In the genomic region with DNA sequence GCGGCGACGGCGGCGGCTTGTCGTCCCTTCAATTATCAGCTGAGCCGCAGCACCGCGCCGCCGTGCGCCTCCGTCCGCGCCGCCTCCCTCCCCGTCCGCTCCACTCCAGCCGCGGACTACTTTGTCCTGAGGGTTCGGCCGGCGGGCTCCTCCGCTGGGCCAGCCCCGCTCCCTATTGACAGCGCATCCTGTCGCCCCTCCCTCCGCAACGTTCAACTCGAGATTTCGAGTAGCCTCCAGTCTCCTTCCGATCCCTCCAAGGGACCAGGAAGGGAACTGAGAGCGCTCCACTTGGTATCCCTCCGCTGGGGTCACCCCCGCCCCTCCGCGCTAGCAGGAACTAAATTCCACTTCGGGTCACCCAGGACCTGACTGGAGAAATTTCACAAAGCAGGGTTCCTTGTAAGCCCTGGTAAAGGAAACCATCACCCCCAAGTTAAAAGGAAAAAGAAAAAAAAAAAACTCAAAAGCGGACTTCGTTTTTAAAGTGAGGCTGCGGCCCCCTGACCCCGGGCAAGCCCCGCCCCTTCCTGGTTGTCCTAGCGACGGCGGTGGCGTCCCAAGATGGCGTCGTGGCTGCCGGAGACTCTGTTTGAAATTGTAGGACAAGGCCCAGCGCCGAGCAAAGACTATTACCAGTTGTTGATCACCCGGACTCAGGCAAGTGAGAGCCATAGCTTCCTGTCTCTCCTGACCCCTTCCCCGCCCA, we compare ENCODE assay signal across 8 mouse cellular contexts. TPM values are rescaled to one million over a fixed set of nuclear protein-coding genes. Genes with fewer than 3 reads are reported as not detected.
DNase-seq lines count a peak whose midpoint lies in the region; ATAC-seq lines count a peak whose summit lies in the region.

A gene (plus strand): TSS at position 533 of the 709 bp plus-strand sequence.

- H3K9ac ChIP-seq in hindbrain, embryonic 15.5 days = peak within 1 kb of the TSS; percentile 90

- peak within 1 kb of the TSS; percentile 87 for H3K4me2 ChIP-seq in hindbrain, embryonic 15.5 days

- peaks cover 32% of the 10 kb centered on the region for H3K4me1 ChIP-seq in hindbrain, embryonic 15.5 days (replicated peaks)

- DNase-seq in T-cell, adult 2 months (ENCODE audit: low spot score) = peak; percentile 86
- DNase-seq in cerebellum, postnatal 36 days = peak; percentile 90 to 91
- peak; percentile 91 for DNase-seq in frontal cortex, postnatal 36 days (ENCODE audit: low spot score in 2 of 2)
- peak; percentile 86 for DNase-seq in left cerebral cortex, adult 11 months (ENCODE audit: low spot score)
- DNase-seq in lung, postnatal 4 days = peak; percentile 94 to 98
- DNase-seq in retina, postnatal 7 days (ENCODE audit: low read depth, low spot score) = peak; percentile 92
- DNase-seq in urinary bladder, adult 2 months (ENCODE audit: low spot score) = peak; percentile 93

- no peaks in the 10 kb centered on the region for H3K36me3 ChIP-seq in hindbrain, embryonic 15.5 days

- under 1% methylated on average over 49 of the region's 54 CpGs for WGBS in hindbrain, embryonic 15.5 days

- H3K9me3 ChIP-seq in hindbrain, embryonic 15.5 days = no peaks in the 10 kb centered on the region

- peak; percentile 88 for ATAC-seq in hindbrain, embryonic 15.5 days (ENCODE audit: low FRiP score, low read depth)

- peak within 1 kb of the TSS; percentile 86 for H3K4me3 ChIP-seq in hindbrain, embryonic 15.5 days

- H3K27me3 ChIP-seq in hindbrain, embryonic 15.5 days = no peaks in the 10 kb centered on the region

- H3K27ac ChIP-seq in hindbrain, embryonic 15.5 days (replicated peaks) = peak within 1 kb of the TSS; percentile 97

RNA-seq across cellular contexts. Expression of the gene that starts here (rescaled TPM):
- 5.8 and 8.4 TPM in 2 replicates for polyA plus RNA-seq in hindbrain, embryonic 15.5 days (2015; fragmentation: Nextera tagmentation; extraction: Ambion mirVana)
- 11.6 and 17.0 TPM in 2 replicates for polyA plus RNA-seq in urinary bladder, adult 2 months (2012; rRNA removed)

Comparison
In these comparisons a context has a peak if more than half of its experiments do, and no peak if none do; other contexts are left out.
1. Peak in every context shown above with its lines: DNase-seq, ATAC-seq, H3K4me3 ChIP-seq and H3K27ac ChIP-seq.